Mouse (Mus musculus) adrenal gland, postnatal 14 days (tissue): ENCODE data around the gene Gcgr. TPM values are rescaled to one million over a fixed set of nuclear protein-coding genes. Genes with fewer than 3 reads are reported as not detected.

ENCODE experiments used
- DNase-seq: peaks from one replicate; pipeline ENCODE4 v3.0.0; 2021; ENCODE audit warnings: mixed read lengths
- total RNA-seq: library from RNA; stranded (reverse); gene quantifications from 2 replicates; pipeline ENCODE4 v1.2.3, GENCODE M21; 2021

Gcgr gene
- total RNA-seq, 1 experiment from 2014 or later: 11.7 TPM

GRCm38 (mm10) chr11:120588531-120588930 lies 58.0 kb downstream of the Gcgr start:
- DNase-seq: no peak

Other genes with a start within 250 kb of the Gcgr start
- 1,064 and 1,109 TPM in 2 replicates for gene Actg1, start 182.2 kb upstream of the Gcgr start, total RNA-seq
- 0.37 and 0.71 TPM in 2 replicates for gene Fscn2, start 169.2 kb upstream of the Gcgr start, total RNA-seq
- gene Faap100, start 151.9 kb upstream of the Gcgr start, total RNA-seq: 18.7 and 24.6 TPM in 2 replicates
- gene Nploc4, start 93.0 kb upstream of the Gcgr start, total RNA-seq: 73.8 and 82.5 TPM in 2 replicates
- gene Tspan10, start 88.1 kb upstream of the Gcgr start, total RNA-seq: 2.3 and 4.7 TPM in 2 replicates
- 0.33 TPM in 1 of 2 replicates, not detected in the other for gene Pde6g, start 77.2 kb upstream of the Gcgr start, total RNA-seq
- gene Oxld1, start 72.6 kb upstream of the Gcgr start, total RNA-seq: 53.9 and 58.6 TPM in 2 replicates
- gene Ccdc137, start 72.6 kb upstream of the Gcgr start, total RNA-seq: 20.6 and 28.1 TPM in 2 replicates
- 19.6 and 23.4 TPM in 2 replicates for gene Arl16, start 63.1 kb upstream of the Gcgr start, total RNA-seq
- 161 TPM in 2 replicates for gene Mrpl12, start 46.1 kb upstream of the Gcgr start, total RNA-seq
- gene Slc25a10, start 38.9 kb upstream of the Gcgr start, total RNA-seq: 50.7 and 64.4 TPM in 2 replicates
- gene Mcrip1, start 19.0 kb downstream of the Gcgr start, total RNA-seq: 52.6 and 67.9 TPM in 2 replicates
- gene Ppp1r27, start 20.4 kb downstream of the Gcgr start, total RNA-seq: 0.48 TPM in 1 of 2 replicates, not detected in the other
- 449 and 479 TPM in 2 replicates for gene P4hb, start 42.6 kb downstream of the Gcgr start, total RNA-seq
- gene Arhgdia, start 50.9 kb downstream of the Gcgr start, total RNA-seq: 268 and 310 TPM in 2 replicates
- gene Alyref, start 67.7 kb downstream of the Gcgr start, total RNA-seq: 120 and 128 TPM in 2 replicates
- gene Anapc11, start 67.7 kb downstream of the Gcgr start, total RNA-seq: 68.3 and 69.0 TPM in 2 replicates
- gene Npb, start 77.8 kb downstream of the Gcgr start, total RNA-seq: 1.6 TPM in 1 of 2 replicates, not detected in the other
- 148 and 187 TPM in 2 replicates for gene Pcyt2, start 87.2 kb downstream of the Gcgr start, total RNA-seq
- 37.1 and 39.7 TPM in 2 replicates for gene Sirt7, start 94.5 kb downstream of the Gcgr start, total RNA-seq
- gene Mafg, start 102.9 kb downstream of the Gcgr start, total RNA-seq: 51.8 and 55.3 TPM in 2 replicates
- 1.6 TPM in 2 replicates for gene Pycr1, start 113.1 kb downstream of the Gcgr start, total RNA-seq
- gene Myadml2, start 117.5 kb downstream of the Gcgr start, total RNA-seq: 0.94 TPM in 1 of 2 replicates, not detected in the other
- 8.3 and 11.2 TPM in 2 replicates for gene Notum, start 130.5 kb downstream of the Gcgr start, total RNA-seq
- gene Aspscr1, start 142.3 kb downstream of the Gcgr start, total RNA-seq: 69.4 and 71.3 TPM in 2 replicates
- 46.4 and 52.5 TPM in 2 replicates for gene Cenpx, start 183.0 kb downstream of the Gcgr start, total RNA-seq
- gene Lrrc45, start 183.2 kb downstream of the Gcgr start, total RNA-seq: 27.2 and 31.5 TPM in 2 replicates
- gene Rac3, start 190.8 kb downstream of the Gcgr start, total RNA-seq: 3.2 and 5.3 TPM in 2 replicates
- 31.8 and 41.9 TPM in 2 replicates for gene Dcxr, start 196.6 kb downstream of the Gcgr start, total RNA-seq
- 7.3 and 10.2 TPM in 2 replicates for gene Cbr2, start 201.4 kb downstream of the Gcgr start, total RNA-seq
- 20.9 and 46.6 TPM in 2 replicates for gene Hmga1b, start 232.1 kb downstream of the Gcgr start, total RNA-seq